Mouse (Mus musculus) telencephalon, adult 2 months (tissue): ENCODE measurements around the gene Sorcs3.

ENCODE experiments used
- DNase-seq: peaks from one replicate; pipeline ENCODE4 v3.0.0-alpha.2; 2011; ENCODE audit warnings: low read depth, low spot score

The Sorcs3 gene

GRCm38 (mm10) chr19:48378006-48378540 lies 172.2 kb downstream of the Sorcs3 start:
- no peak for DNase-seq

DNA sequence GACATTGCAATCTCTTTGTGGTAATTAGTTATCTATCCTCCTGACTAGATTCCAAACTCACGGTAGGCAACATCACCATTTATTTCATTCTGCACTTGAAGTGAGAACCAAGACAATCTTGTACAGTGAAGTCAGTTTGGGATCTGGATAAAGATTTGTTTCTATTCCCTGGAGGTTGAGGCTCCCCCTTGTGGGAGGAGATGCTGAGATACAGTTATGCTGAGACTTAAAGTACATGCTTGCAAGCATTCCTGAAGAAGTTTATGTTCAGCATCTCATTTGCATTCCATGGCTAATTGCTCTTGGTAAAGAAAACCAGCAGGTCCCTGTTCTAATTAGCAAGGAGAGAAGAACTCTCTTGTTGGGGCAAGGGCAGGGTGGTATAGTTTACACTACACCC lies 185.7 kb downstream of the Sorcs3 start:
- peak; percentile 50 for DNase-seq

DNA sequence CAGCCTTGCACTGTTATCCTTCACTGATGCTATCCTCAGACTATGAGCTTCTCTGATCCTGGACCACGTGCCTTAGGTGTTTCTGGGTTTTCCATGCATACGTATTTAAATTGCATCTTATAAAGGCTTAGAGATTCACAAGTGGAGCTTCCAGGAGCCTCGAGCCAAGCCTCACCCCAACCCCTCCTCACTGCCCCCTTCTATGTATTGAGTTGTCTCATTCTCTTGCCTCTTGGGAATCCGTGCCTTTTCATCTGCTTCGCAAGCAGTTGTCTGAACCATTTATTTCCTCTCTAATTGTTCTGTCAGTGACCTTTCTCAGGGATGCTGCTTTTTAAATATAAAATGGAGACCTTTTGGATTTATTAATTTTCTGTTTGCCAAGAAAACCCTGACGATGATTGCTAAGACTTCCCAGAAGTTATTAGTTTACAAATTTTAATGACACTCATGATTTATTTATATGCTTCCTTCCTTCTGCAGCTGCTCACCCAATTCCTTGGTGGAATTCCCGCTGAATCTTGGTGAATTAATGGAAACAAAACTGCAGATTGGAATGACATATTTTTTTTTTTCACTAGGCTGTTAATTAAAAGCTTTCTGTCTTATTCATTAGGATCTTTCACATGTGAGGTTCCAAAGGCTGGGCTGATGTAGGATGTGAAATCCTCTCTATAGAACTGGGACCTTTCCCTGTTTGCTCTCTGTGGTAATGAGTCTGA lies 199.1 kb downstream of the Sorcs3 start:
- DNase-seq, result no peak

DNA sequence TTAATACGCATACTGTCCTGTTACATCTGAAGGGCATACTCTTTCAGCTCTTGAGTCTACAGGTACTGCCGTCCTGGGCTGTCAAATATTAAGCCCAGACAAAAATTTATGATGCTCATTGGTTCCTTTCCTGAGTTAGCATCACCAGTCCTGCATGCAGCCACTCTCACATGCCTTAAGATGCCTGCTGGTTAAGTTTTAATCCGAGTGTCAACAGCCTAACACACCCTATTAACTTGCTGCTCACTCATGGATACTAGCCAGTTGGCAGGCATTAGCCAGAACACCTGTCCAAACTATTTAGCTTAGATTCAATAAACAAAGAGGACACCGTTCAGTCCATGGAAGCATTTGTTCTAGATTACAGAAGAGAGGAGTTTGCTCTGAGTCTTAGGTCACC lies 202.4 kb downstream of the Sorcs3 start:
- no peak for DNase-seq

DNA sequence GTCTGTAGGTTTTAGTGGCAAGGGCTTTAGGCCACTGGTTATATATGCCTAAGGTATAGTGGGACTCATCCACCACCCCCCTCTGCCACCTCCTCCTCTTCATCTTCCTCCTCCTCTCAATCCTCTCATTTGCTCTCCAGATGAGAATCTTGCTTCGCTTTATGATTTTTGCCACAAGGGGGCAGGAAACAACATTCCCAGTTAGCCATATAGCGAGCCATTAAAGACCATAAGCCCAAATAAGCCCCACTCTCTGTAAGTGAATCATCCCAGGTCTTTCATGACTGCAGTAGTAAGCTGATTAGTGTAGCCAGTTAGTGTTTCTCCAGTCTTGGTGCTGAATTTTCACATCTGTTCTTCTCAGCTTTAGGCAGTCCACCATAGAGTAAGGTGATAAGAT lies 205.5 kb downstream of the Sorcs3 start:
- DNase-seq, result no peak

DNA sequence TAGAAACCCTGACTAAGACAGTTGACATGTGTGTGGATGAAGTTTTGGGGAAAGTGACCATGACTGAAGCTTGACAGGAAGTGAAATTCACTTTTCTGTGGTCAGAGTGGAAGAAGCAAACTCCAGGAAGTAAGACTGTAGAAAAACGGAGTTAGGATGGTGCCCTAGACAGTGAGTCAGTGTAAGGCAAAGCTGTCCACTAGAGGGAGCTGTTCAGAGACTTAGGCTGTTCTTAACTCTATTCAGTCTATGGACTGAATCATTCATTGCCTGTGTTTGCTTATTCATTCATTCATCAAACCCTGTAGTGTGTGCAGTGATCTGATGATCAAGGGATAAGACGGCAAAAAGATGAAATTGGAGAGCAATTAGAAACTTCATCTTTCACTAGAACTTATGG lies 208.0 kb downstream of the Sorcs3 start:
- DNase-seq, result peak; percentile 44

- no peak for DNase-seq
Observed at GRCm38 (mm10) chr19:48418356-48418755, 212.5 kb downstream of the Sorcs3 start.

- peak; percentile 22 for DNase-seq
Observed at GRCm38 (mm10) chr19:48429263-48429662, 223.4 kb downstream of the Sorcs3 start.

DNA sequence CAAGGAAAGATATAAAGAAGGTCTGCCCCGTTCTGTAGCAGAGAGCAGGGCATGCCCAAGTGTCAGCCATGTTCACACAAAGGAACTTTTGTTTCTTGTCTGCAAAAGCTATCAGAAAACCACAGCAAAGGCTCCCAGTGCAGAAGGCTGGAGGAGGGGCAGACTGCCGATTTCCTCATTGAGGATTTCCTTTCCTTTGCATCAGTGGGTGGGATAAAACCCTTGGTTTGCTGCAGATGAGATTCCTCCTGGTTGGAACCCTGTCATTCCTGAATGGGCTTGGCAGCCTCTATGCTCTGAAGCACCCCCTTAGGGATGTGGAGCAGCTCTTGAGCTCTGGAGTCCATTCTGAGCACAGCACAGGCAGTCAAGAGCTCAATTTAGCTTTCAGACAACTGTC lies 223.9 kb downstream of the Sorcs3 start:
- DNase-seq, result peak; percentile 18

DNA sequence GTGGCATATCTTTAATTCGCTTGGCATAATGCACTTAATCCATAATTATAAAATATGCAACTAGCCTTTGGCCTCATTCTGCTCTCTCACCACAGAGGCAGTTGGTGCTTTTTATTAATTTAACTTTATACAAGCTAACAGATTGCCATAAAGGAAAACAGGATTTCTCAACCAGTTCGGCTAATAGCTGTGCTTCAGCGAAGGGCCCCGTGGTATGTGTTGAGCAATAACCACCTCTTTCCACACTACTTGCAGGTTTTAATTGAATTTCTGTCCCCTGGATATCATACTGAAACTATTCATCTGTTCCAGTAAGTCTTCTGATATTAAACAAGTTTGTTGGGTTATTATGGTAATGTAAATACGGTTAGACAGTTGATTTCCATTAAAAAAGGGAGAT lies 224.5 kb downstream of the Sorcs3 start:
- DNase-seq, result no peak

GRCm38 (mm10) chr19:48438450-48438849 lies 232.6 kb downstream of the Sorcs3 start:
- no peak for DNase-seq

DNA sequence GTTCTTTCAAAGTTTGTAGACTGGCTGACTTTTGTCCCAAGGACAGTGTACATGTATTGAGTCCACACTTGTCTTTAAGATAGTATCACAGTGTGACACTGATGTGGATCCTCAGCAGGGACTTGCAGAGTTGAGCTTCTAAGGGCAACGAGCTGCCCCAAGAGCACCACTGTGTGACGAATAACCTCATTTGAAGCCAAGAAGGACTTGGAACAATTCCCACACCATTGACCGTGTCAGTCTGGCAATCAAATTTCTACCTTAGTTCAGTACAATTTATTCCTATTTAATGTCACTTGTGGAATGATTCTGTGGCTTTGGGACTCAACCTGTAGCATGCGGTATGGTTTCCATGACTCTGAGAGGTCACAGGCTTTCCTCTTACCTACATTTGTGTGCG lies 255.3 kb downstream of the Sorcs3 start:
- DNase-seq, result no peak

DNA sequence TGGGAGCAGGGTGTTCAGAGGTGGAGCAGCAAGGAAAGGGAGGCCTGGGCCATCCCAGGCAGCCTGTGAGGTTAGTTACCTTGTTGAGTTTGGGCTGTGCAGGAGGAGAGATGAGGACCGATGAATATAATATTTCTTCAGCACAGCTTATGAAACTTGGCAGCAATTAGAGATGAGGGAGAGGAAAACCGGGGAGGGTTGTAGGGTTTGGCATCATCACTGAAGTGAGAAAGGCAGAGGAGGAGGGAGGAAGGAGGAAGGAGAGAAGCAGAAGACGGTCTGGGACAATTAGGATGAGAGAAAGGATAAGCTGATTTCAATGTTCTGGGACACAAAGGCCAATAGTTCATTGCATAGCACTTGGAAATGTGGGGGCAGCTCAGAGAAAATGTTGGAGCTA lies 256.6 kb downstream of the Sorcs3 start:
- no peak for DNase-seq

- DNase-seq, result peak; percentile 42
Observed at GRCm38 (mm10) chr19:48463494-48463893, 257.7 kb downstream of the Sorcs3 start.

DNA sequence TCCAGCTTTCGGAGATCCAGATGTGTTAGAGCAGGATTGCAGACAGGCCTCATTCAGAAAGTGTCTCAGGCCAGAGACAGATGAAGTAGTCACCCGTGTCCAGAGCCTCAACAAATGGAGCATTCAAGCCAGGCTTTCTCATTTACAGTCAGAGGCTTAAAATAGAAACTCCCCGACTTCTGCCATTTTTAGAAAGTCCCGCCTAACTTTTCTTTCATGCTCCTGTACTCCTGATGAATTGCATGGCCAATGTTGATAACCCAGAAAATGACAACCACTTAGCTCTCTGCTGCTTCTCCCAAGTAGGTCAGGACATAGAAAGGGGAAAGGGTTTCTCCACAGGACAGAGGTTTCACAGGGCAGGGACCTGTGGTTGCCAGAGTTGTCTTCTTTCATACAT lies 261.6 kb downstream of the Sorcs3 start:
- no peak for DNase-seq

DNA sequence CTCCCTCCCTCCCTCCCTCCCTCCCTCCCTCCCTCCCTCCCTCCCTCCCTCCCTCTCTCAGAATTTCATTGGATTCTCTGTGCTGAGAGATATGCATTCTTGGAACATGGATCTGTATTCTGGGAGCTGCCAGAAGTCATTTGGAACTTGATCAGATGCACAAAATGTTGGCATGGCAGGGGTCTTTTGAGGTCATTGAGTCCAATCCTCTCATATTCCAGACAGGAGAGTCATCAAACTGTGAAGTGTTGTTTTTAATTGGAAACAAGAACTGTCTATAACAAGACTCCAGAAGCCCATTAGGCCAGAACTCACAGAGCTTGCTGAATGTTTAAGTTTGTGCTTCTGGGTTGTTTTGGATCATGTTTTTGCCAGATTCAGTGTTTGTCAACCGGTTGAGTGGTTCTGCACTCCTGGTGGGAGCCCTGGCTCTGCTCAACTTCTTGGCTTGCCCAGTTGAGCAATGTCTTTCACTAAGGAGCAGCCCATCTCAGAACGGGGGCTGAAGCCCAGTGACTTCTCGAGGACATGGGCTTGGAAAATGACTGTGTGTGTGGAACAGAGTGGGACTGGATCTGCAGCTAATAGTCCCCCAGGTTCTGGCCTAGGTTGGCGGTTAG lies 264.1 kb downstream of the Sorcs3 start:
- DNase-seq, result no peak

DNA sequence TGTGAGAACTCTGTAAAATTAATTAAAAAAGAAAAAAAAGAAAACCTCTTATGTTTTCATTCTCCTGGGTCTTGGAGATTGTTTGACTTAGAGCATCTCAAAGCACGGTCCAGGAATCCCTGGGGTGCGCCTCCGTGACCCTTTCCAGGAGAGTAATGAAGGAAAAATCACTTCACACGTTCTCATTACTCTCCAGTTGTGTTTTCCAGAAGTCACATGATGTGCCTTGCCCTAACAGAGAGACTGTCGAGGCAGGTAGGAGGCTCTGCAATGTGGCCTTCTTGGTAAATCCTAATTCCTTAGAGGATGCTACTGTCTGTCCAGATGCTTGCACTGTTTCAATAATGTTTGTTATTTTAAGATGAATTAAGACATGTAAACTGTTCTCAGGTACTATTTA lies 266.1 kb downstream of the Sorcs3 start:
- DNase-seq, result no peak

DNA sequence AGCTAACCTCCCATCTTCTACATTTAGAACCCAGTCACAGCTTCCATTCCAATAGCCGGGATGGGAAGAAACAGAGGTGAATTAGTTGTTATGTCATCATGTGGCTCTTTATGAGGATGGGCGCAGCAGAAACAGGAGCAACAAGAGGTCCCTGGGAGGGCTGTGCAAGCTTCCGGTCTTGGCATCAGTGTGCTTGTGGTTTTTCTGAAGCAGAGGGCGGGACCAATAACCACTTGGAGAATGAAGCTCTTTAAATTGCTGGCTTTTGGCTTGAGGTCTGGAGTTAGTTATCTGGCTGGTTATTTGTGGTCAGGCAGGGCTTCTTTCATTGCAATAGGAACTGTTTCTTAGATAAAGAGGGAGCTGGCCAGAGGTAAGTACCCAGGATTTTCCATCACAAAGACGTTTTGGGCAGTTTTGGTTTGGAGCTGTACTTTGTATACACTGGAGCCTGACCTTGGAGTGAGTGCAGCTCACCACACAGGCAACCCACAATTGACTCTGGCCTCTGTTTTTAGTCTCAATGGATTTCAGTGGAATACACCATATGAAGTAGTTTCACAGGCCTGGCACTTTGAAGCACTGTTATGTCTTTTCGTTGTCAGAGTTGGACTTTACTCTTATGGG lies 270.1 kb downstream of the Sorcs3 start:
- no peak for DNase-seq

DNA sequence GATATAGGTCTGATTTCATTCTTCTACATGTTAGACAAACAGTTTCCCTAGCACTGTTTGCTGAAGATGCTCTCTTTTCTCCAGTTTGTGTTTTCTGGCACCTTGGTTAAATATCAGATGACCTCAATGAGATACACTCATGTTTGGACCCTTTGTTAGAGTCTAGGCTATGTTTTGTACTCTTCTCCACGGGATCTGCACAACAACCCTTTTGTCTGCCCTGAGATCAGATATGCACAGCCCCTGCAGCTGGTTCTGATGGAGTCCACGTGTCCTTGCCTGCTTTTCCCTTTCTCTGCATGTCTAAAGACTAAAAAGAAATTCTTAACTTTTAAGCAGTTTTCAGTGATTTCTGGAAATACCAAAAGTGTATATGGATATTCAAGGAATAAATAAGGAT lies 273.0 kb downstream of the Sorcs3 start:
- DNase-seq, result peak; percentile 68

DNA sequence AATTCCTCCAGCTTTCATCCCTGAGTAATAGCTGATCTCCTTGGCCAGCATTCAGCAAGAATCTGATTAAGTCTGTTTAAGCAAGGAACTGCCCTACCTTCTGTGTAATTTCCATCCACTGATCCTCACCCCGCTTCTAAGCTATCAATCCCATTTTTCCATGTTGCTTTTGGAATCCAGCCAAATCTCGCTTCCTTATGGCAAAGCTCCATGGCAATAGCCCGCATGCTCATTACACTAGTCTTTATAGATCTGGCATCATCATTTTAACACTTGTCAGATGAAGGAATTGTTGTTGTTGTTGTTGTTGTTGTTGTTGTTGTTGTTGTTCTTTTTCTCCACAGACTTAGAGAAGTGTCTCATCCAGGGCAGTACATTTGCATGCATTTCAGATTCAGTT lies 277.1 kb downstream of the Sorcs3 start:
- DNase-seq, result no peak

- DNase-seq, result no peak
Observed at GRCm38 (mm10) chr19:48491111-48491510, 285.3 kb downstream of the Sorcs3 start.

- no peak for DNase-seq
Observed at GRCm38 (mm10) chr19:48503896-48504620, 298.2 kb downstream of the Sorcs3 start.
